Mouse (Mus musculus) retina, adult 2 months (tissue): ENCODE results near the gene Hes1.

Source experiments
- DNase-seq: peaks from one replicate; pipeline ENCODE4 v3.0.0-alpha.2; 2012; ENCODE audit warnings: low read depth, low spot score

Gene Hes1

GRCm38 (mm10) chr16:30063984-30064453 is at the start of gene Hes1:
Hes1 (plus strand) TSS chr16:30064384.
- DNase-seq = no peak

- no peak for DNase-seq
These were observed 48.1 kb upstream of the Hes1 start for GRCm38 (mm10) chr16:30016064-30016463.

GRCm38 (mm10) chr16:30020124-30020523 is 44.1 kb upstream of the Hes1 start:
- DNase-seq = no peak

- no peak for DNase-seq
These were observed 41.8 kb upstream of the Hes1 start for GRCm38 (mm10) chr16:30022352-30022751.

- no peak for DNase-seq
These were observed 41.0 kb upstream of the Hes1 start for GRCm38 (mm10) chr16:30022890-30023797.

- no peak for DNase-seq
These were observed 39.4 kb upstream of the Hes1 start for GRCm38 (mm10) chr16:30024681-30025262.

- no peak for DNase-seq
These were observed 36.0 kb upstream of the Hes1 start for GRCm38 (mm10) chr16:30028184-30028583.

GRCm38 (mm10) chr16:30029264-30030003 is 34.8 kb upstream of the Hes1 start:
- no peak for DNase-seq

- DNase-seq = no peak
These were observed 31.8 kb upstream of the Hes1 start for GRCm38 (mm10) chr16:30032326-30032904.

- DNase-seq = no peak
These were observed 30.8 kb upstream of the Hes1 start for GRCm38 (mm10) chr16:30033390-30033789.

GRCm38 (mm10) chr16:30034001-30034400 is 30.2 kb upstream of the Hes1 start:
- no peak for DNase-seq

GRCm38 (mm10) chr16:30034521-30034920 is 29.7 kb upstream of the Hes1 start:
- no peak for DNase-seq

- no peak for DNase-seq
These were observed 29.2 kb upstream of the Hes1 start for GRCm38 (mm10) chr16:30034979-30035440.

GRCm38 (mm10) chr16:30036104-30036503 is 28.1 kb upstream of the Hes1 start:
- no peak for DNase-seq

GRCm38 (mm10) chr16:30038663-30039593 is 25.3 kb upstream of the Hes1 start:
- DNase-seq = no peak

- no peak for DNase-seq
These were observed 24.3 kb upstream of the Hes1 start for GRCm38 (mm10) chr16:30039841-30040240.

- DNase-seq = no peak
These were observed 21.3 kb upstream of the Hes1 start for GRCm38 (mm10) chr16:30042859-30043258.

- no peak for DNase-seq
These were observed 18.6 kb upstream of the Hes1 start for GRCm38 (mm10) chr16:30045615-30046014.

GRCm38 (mm10) chr16:30047010-30047409 is 17.2 kb upstream of the Hes1 start:
- no peak for DNase-seq

- DNase-seq = no peak
These were observed 16.8 kb upstream of the Hes1 start for GRCm38 (mm10) chr16:30047421-30047831.
